Mouse (Mus musculus): ENCODE results near the gene Gm3194.
"Not testable (repeated sequence)": the region's sequence is repeated elsewhere in the genome, so short reads cannot be mapped to it uniquely, and the experiment has no call there.

Gene Gm3194

DNA sequence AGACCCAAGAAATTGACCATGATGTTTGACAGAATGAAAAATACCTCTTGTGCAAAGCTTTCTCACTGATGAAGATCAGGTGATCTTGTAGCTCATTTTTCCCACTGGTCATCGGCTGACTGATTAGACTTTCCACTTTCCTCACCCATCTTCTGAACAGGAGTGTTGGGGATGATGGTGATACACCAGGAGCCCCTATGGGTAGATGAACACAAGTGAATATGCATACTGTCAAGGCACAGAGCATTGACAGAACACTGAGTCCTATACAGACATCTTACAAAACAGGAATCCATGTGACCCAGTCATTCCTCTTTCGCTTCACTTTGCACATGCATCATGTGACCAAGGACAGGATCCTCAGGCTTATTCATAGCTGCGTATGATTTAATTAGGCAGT lies at the start of gene Gm3194:
TSS of gene Gm3194 (minus strand) at position 101 of the 400 bp plus-strand sequence.
- not testable (repeated sequence) for DNase-seq (ENCODE audit: low spot score)

DNA sequence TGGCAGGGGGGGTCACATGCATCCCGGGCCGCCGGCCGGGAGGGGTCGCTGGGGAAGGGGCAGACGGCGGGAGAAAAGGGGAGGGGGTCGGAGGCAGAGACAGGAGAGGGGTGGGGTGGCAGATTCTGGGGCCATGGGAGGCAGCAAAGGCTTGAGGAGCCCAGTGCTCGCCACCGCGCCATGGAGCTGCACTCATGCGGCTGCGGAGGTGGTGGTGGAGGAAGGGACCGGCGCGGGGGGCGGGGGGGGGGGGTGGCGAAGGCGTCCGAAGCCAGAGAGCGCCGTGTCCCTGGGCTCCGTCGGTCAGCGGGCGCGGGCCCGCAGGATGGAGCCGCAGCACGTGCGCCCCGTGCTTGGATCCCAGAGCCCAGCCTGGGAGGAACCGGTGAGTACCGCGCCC lies 46.1 kb upstream of the Gm3194 start, which contains the start of gene Gm3488:
TSS of gene Gm3488 (plus strand) at position 301 of the 400 bp plus-strand sequence.
- not testable (repeated sequence) for DNase-seq (ENCODE audit: low spot score)

- not testable (repeated sequence) for DNase-seq (ENCODE audit: low spot score)
These were observed 28.6 kb upstream of the Gm3194 start, which contains the start of gene Gm3187 for GRCm38 (mm10) chr14:5483907-5484306. Gene Gm3187, plus strand, starts transcription at chr14:5484207.

DNA sequence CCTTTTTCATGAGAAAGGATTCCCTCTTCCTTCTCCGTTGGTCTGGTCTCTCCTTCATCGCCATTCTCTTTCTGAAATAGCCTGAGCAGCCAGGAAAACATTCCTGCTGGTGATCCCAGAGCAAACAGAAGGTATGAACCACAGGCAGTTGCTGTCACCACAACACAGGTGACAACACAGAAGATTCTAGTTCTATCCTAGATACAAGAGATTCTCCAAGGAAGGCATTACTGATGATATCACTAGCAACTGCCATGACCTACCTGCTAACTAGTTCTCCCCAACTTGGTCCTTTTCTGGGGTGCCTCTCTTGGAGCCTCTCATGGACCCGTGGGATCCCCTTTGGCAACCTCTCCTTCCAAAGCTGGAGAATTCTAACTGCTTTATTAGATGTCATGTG lies 22.5 kb upstream of the Gm3194 start, which contains the start of gene Gm8246:
TSS of gene Gm8246 (minus strand) at position 101 of the 400 bp plus-strand sequence.
- DNase-seq (ENCODE audit: low spot score), result not testable (repeated sequence)

DNA sequence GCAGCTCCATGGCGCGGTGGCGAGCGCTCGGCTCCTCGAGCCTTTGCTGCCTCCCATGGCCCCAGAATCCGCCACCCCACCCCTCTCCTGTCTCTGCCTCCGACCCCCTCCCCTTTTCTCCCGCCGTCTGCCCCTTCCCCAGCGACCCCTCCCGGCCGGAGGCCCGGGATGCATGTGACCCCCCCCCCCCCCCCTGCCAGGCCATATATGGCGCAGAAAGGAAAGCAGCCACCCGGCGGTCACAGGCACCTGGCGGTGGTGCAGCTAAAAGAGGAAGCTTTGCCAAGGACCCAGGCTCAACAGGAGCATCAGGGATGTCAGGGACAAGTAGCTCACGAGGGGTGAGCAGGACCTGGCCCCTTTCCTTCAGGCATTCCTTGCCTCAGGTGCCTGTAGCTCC lies 5.2 kb upstream of the Gm3194 start:
- DNase-seq (ENCODE audit: low spot score), result not testable (repeated sequence)

- not testable (repeated sequence) for DNase-seq (ENCODE audit: low spot score)
These were observed 66.3 kb downstream of the Gm3194 start, which contains the start of gene Gm3500 for GRCm38 (mm10) chr14:5388949-5389348. Gene Gm3500, minus strand, starts transcription at chr14:5389049.
